Mouse (Mus musculus): ENCODE results near the gene Grid2.

Gene Grid2

GRCm38 (mm10) chr6:63659423-63659822 lies 403.7 kb downstream of the Grid2 start:
- DNase-seq: no peak

DNA sequence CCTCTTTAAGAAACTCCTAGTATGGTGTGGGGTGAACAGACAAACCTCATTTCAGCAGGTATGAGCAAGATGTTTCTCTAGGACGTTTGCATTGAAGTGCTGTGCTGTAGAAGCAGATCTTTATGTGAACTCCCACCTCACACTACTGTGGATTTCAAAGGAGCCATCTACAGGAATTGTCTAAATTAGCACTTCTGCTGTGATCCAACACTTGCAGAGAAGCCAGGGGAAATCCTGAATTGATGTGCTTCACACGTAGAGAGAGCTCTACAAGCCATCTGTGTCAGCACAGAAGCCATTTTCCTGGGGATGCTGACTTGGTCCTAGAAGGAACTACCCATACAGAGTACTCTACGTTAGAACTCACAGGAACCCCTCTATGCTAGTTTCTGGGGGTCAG lies 430.0 kb downstream of the Grid2 start:
- no peak for DNase-seq

DNA sequence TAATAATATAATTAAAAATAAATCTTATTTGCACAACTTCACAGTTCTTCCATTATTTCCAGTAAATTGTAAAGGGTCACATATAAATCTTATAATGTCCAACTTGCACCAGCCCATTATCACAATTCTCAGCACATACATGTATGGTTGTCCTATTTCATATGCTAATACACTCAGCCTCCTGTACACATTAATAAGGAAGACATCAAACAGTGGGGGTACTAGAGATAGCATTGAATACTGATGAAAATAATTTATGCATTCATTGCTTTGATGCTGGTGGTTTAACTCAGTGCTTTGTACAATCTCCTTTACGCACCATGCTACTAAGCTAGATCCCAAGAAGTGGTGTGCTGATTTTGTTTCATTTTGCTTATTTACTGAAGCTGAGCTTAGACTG lies 446.0 kb downstream of the Grid2 start:
- no peak for DNase-seq

DNA sequence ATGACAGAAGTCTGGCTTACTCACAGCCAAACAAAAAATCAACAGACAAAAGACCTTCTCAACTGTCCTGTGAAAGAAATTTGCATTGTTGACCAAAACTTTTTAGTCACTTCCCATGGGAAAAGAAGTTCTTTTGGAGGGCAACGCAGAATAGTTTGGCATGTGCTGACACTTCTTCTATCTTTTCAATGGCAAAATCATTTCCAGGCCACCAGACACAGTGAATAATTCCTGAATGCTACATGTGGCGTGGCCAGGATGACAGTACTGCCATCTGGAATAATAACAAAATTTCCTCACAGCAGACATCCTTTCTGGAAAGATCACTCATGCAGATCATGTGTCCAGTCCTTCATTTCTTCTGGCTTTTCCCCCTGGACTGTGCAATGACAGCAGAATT lies 478.1 kb downstream of the Grid2 start:
- no peak for DNase-seq

DNA sequence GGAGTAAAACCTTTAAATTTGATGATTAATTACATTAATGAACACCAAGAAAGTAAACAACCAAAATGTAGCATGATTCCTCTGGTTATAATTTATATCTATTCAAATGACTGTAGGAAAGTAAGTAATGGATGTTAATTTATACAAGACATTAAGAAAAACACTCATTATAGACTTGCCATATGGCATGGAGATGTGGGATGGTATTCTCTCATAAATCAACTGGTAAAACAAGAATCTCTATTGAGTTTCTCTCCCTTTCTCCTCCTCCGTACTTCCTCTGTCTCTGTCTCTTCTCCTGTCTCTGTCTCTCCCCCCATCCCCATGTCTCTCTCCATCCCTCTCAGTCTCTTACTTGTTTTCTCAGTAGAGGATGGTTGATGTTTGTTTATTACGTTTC lies 506.9 kb downstream of the Grid2 start:
- DNase-seq: no peak

- DNase-seq: no peak
Measured at GRCm38 (mm10) chr6:63794679-63795078, 539.0 kb downstream of the Grid2 start.

GRCm38 (mm10) chr6:63820236-63820635 lies 564.6 kb downstream of the Grid2 start:
- DNase-seq: no peak

GRCm38 (mm10) chr6:63862628-63863027 lies 607.0 kb downstream of the Grid2 start:
- peak; percentile 7 for DNase-seq

DNA sequence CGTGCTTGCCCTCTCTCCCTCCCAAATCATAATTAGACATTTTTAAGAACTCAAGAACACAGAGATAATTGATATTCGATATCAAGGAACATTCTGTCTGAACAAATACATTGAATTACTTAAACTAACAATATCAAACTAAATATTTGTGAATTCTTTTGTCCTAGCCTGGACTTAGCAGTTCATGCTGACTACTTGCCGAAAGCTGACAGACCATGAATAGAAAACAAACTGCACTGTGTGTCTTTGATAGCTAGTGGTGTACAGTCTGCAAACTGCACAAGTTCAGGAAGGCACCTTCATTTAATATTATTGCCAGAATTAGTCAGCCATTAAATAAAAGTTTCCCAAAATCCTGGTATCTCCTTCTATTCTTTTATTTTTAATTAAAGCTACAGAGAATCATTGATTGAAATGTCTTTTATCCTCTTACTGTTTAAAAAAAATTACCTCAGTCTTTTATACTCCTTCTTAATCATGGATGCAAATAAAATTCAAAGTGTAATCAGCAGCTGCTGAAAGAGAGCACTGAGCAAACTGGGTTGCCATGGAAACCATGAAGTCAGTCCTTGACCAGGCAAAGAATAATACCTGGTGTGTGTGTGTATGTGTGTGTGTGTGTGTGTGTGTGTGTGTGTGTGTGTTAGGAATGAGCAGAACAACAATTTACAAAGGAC lies 621.5 kb downstream of the Grid2 start:
- DNase-seq: no peak

- no peak for DNase-seq
Measured at GRCm38 (mm10) chr6:63877765-63878345, 622.2 kb downstream of the Grid2 start.

DNA sequence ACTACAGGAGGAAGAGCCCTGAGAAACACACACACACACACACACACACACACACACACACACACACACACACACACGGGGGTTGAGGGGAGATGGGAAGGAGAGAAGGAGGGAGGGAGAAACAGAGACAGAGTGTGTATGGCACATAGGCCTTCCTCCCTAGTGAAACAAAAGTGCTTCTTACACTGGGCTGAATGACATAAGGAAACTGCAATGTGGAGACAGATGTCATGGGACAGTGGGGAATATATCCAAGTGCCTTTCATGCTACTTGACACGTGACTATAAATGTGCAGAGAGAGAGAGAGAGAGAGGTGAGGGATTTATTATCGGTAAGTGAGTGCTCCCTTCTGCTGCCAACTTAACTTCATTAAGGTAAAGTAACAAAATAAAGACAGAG lies 639.0 kb downstream of the Grid2 start:
- DNase-seq: no peak

DNA sequence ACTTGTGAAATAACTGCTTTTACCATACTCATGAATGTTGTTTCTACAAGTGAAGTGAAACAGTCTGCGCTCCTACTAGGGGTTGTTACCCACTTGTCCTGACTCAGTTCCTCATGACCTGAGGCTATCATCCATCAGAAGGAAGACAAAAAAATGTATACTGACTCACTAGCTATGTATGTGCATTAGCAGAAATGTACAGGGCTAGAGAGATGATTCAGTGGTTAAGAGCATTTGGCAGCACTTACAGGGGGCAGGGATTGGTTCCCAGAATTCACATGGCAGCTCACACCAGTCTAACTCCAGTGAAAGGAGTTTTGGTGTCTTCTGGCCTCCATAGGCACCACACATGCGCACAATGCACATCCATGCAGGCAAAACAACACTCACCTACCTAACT lies 642.5 kb downstream of the Grid2 start:
- no peak for DNase-seq

DNA sequence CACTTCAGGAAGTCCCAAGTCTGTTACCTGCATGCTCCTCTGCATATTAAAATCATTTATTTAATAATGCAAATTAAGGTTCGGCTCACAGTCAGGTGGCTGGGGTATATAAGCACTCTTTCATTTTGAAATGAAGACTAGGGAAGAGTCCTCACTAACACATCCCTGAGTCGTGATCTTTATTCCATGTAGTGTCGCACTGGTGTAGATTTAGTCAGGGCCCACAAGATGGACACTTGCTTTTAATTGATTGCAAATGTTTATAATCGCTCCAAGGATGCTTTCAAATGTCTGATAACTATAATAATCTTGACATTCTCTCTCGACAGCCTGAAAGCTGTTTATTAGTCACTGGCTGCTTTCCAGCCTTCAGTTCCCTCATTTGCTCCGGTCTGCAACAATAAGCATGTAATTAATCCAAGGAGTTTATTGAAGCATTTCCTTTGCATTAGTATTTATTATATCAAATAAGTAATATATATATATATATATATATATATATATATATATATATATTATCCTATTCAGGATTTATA lies 661.4 kb downstream of the Grid2 start:
- no peak for DNase-seq

- no peak for DNase-seq
Measured at GRCm38 (mm10) chr6:63921951-63922350, 666.3 kb downstream of the Grid2 start.

DNA sequence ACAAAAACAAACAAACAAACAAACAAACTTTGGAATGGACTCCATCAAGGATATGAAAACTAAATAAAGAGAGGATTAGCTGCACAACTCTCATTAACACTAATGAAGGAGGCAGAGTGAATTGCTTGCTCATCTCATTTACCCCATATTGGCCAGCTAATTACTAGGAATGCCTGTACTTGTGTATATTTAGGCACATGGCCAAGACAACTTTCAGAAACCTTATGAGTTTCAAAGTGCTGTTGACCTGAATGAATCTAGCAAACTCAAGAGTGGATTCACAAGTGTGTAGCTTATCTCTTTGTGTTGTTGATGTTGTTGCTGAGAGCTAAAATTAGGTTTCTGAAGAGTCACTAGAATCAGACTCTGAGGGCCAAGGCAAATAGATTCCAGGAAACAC lies 675.5 kb downstream of the Grid2 start:
- DNase-seq: no peak

GRCm38 (mm10) chr6:63946721-63947120 lies 691.0 kb downstream of the Grid2 start:
- no peak for DNase-seq

DNA sequence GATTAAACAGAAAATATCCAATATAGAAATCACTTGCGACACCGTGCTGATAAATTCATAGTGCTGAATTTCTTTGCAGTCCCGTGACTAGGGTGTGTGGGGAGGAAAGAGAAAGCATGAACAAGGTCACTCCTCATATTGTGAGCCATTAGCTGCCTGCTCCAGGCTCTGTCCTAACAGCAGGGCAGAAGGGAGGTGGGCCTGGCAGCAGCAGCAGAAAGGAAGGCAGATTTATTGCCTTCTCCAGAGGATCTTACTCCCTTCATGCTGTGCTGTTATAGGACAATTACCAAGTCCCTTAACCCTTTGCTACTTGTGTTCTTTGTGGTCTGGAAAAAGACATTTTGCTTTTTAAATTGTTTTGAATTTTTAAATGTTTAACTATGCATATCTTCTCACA lies 708.1 kb downstream of the Grid2 start:
- no peak for DNase-seq

- no peak for DNase-seq
Measured at GRCm38 (mm10) chr6:63964269-63964668, 708.6 kb downstream of the Grid2 start.

- no peak for DNase-seq
Measured at GRCm38 (mm10) chr6:63964735-63965134, 709.1 kb downstream of the Grid2 start.

GRCm38 (mm10) chr6:64046084-64046483 lies 790.4 kb downstream of the Grid2 start:
- DNase-seq: no peak

- no peak for DNase-seq
Measured at GRCm38 (mm10) chr6:64046732-64047131, 791.1 kb downstream of the Grid2 start.

DNA sequence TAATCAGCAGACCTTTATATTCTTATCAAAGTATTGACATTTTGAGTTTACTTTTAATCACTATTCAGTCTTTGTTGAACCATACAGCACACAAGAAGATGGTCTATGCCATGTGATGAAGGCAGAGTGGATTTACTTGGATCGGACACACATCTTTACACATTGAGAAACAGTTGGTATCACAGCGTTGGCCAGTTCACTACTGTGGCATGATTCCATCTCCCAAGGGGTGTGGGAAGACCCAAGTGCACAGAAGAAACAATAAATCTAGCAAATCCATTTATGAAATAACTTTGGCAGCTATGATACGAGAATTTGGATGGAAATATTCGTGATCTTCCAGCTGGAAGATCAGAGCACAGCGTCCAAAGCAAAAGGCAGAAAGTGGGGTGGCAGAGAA lies 792.3 kb downstream of the Grid2 start:
- no peak for DNase-seq

- DNase-seq: no peak
Measured at GRCm38 (mm10) chr6:64063858-64064257, 808.2 kb downstream of the Grid2 start.

GRCm38 (mm10) chr6:64064704-64065103 lies 809.0 kb downstream of the Grid2 start:
- no peak for DNase-seq

GRCm38 (mm10) chr6:64073406-64073805 lies 817.7 kb downstream of the Grid2 start:
- DNase-seq: no peak
